Mouse (Mus musculus): ENCODE results near the gene Metap1d. TPM values are rescaled to one million over a fixed set of nuclear protein-coding genes. Genes with fewer than 3 reads are reported as not detected.

Metap1d gene
- polyA plus RNA-seq (2015; fragmentation: Nextera tagmentation; extraction: Ambion mirVana), result 21.1 and 21.7 TPM in 2 replicates

- DNase-seq, result peak; percentile 95
- peak within 1 kb of the TSS; percentile 52 for H3K27ac ChIP-seq (ENCODE audit: low read depth)
- WGBS (ENCODE audit: insufficient replicate concordance), result under 1% methylated on average over 61 of the region's 61 CpGs
Measured at GRCm38 (mm10) chr2:71453161-71453916, at the start of gene Metap1d. TSS of gene Metap1d (plus strand) at chr2:71453276.

GRCm38 (mm10) chr2:71405613-71406012 lies 47.5 kb upstream of the Metap1d start:
- no peak for DNase-seq
- Histone ChIP-seq H3K4me1 (ENCODE audit: insufficient read depth) (no peaks in the 10 kb centered on the region), H3K27ac (ENCODE audit: low read depth) (no peak overlapping the region), H3K27me3 (ENCODE audit: insufficient read depth, low read length) (no peaks in the 10 kb centered on the region), H3K4me3 (ENCODE audit: low read depth, low read length) (no peak overlapping the region), H3K9ac (replicated peaks) (no peak overlapping the region), H3K4me2 (ENCODE audit: low read depth, low read length) (no peak overlapping the region), H3K36me3 (replicated peaks; ENCODE audit: insufficient read depth, low read length) (peaks cover 11% of the 10 kb centered on the region; the same call in 1 of the 2 replicates), H3K9me3 (ENCODE audit: low read length) (no peaks in the 10 kb centered on the region)
- WGBS (ENCODE audit: insufficient replicate concordance), result 95% methylated on average over 1 of the region's 1 CpGs
- ATAC-seq, result no peak
- TF ChIP-seq EP300 (IDR thresholded peaks at IDR 0.05; ENCODE audit: low read depth), result no peak

More at GRCm38 (mm10) chr2:71453161-71453916, at the start of gene Metap1d:
- peaks cover 3% of the 10 kb centered on the region; the same call in 1 of the 2 replicates for H3K4me1 ChIP-seq (ENCODE audit: insufficient read depth)
- H3K36me3 ChIP-seq (replicated peaks; ENCODE audit: insufficient read depth, low read length), result no peaks in the 10 kb centered on the region
- no peaks in the 10 kb centered on the region for H3K27me3 ChIP-seq (ENCODE audit: insufficient read depth, low read length)
- peak; percentile 37 for TF ChIP-seq CTCF (IDR thresholded peaks at IDR 0.05; ENCODE audit: low read depth)
- TF ChIP-seq EP300 (IDR thresholded peaks at IDR 0.05; ENCODE audit: low read depth), result no peak
- peak within 1 kb of the TSS; percentile 70 for H3K4me3 ChIP-seq (ENCODE audit: low read depth, low read length)
- H3K9me3 ChIP-seq (ENCODE audit: low read length), result no peaks in the 10 kb centered on the region
- H3K4me2 ChIP-seq (ENCODE audit: low read depth, low read length), result peak within 1 kb of the TSS; percentile 82
- peak within 1 kb of the TSS; percentile 61 for H3K9ac ChIP-seq (replicated peaks)
- ATAC-seq, result peak; percentile 98

- 87% methylated on average over 3 of the region's 3 CpGs for WGBS (ENCODE audit: insufficient replicate concordance)
- Histone ChIP-seq H3K4me3 (ENCODE audit: low read depth, low read length) (no peak overlapping the region), H3K4me2 (ENCODE audit: low read depth, low read length) (no peak overlapping the region), H3K27me3 (ENCODE audit: insufficient read depth, low read length) (no peaks in the 10 kb centered on the region), H3K9ac (replicated peaks) (no peak overlapping the region), H3K36me3 (replicated peaks; ENCODE audit: insufficient read depth, low read length) (peaks cover 29% of the 10 kb centered on the region), H3K4me1 (ENCODE audit: insufficient read depth) (no peaks in the 10 kb centered on the region), H3K27ac (ENCODE audit: low read depth) (no peak overlapping the region), H3K9me3 (ENCODE audit: low read length) (no peaks in the 10 kb centered on the region)
- DNase-seq, result no peak
- no peak for ATAC-seq
- TF ChIP-seq EP300 (IDR thresholded peaks at IDR 0.05; ENCODE audit: low read depth) (no peak), CTCF (IDR thresholded peaks at IDR 0.05; ENCODE audit: low read depth) (no peak)
Measured at GRCm38 (mm10) chr2:71418760-71419280, 34.3 kb upstream of the Metap1d start.

GRCm38 (mm10) chr2:71419408-71419807 lies 33.7 kb upstream of the Metap1d start:
- no peak overlapping the region for H3K4me2 ChIP-seq (ENCODE audit: low read depth, low read length)
- H3K27ac ChIP-seq (ENCODE audit: low read depth), result no peak overlapping the region
- ATAC-seq, result no peak
- no peaks in the 10 kb centered on the region for H3K4me1 ChIP-seq (ENCODE audit: insufficient read depth)
- H3K9ac ChIP-seq (replicated peaks), result no peak overlapping the region
- TF ChIP-seq EP300 (IDR thresholded peaks at IDR 0.05; ENCODE audit: low read depth), result no peak
- no peak for TF ChIP-seq CTCF (IDR thresholded peaks at IDR 0.05; ENCODE audit: low read depth)
- no peaks in the 10 kb centered on the region for H3K27me3 ChIP-seq (ENCODE audit: insufficient read depth, low read length)
- H3K4me3 ChIP-seq (ENCODE audit: low read depth, low read length), result no peak overlapping the region
- H3K36me3 ChIP-seq (replicated peaks; ENCODE audit: insufficient read depth, low read length), result peaks cover 31% of the 10 kb centered on the region
- DNase-seq, result no peak
- H3K9me3 ChIP-seq (ENCODE audit: low read length), result no peaks in the 10 kb centered on the region
- 70% methylated on average over 3 of the region's 3 CpGs for WGBS (ENCODE audit: insufficient replicate concordance)

GRCm38 (mm10) chr2:71420895-71421425 lies 32.1 kb upstream of the Metap1d start:
- 92% methylated on average over 9 of the region's 9 CpGs for WGBS (ENCODE audit: insufficient replicate concordance)
- H3K9me3 ChIP-seq (ENCODE audit: low read length), result no peaks in the 10 kb centered on the region
- H3K9ac ChIP-seq (replicated peaks), result no peak overlapping the region
- H3K27ac ChIP-seq (ENCODE audit: low read depth), result no peak overlapping the region
- no peak overlapping the region for H3K4me3 ChIP-seq (ENCODE audit: low read depth, low read length)
- no peak for TF ChIP-seq EP300 (IDR thresholded peaks at IDR 0.05; ENCODE audit: low read depth)
- TF ChIP-seq CTCF (IDR thresholded peaks at IDR 0.05; ENCODE audit: low read depth), result no peak
- peaks cover 33% of the 10 kb centered on the region for H3K36me3 ChIP-seq (replicated peaks; ENCODE audit: insufficient read depth, low read length)
- no peak for ATAC-seq
- no peaks in the 10 kb centered on the region for H3K4me1 ChIP-seq (ENCODE audit: insufficient read depth)
- no peaks in the 10 kb centered on the region for H3K27me3 ChIP-seq (ENCODE audit: insufficient read depth, low read length)
- no peak overlapping the region for H3K4me2 ChIP-seq (ENCODE audit: low read depth, low read length)
- DNase-seq, result no peak

- 59% methylated on average over 4 of the region's 4 CpGs for WGBS (ENCODE audit: insufficient replicate concordance)
- no peak overlapping the region for H3K4me2 ChIP-seq (ENCODE audit: low read depth, low read length)
- DNase-seq, result no peak
- no peak for ATAC-seq
- no peaks in the 10 kb centered on the region for H3K4me1 ChIP-seq (ENCODE audit: insufficient read depth)
- TF ChIP-seq CTCF (IDR thresholded peaks at IDR 0.05; ENCODE audit: low read depth) (no peak), EP300 (IDR thresholded peaks at IDR 0.05; ENCODE audit: low read depth) (no peak)
- H3K4me3 ChIP-seq (ENCODE audit: low read depth, low read length), result no peak overlapping the region
- H3K9ac ChIP-seq (replicated peaks), result no peak overlapping the region
- no peaks in the 10 kb centered on the region for H3K27me3 ChIP-seq (ENCODE audit: insufficient read depth, low read length)
- peaks cover 38% of the 10 kb centered on the region for H3K36me3 ChIP-seq (replicated peaks; ENCODE audit: insufficient read depth, low read length)
- H3K27ac ChIP-seq (ENCODE audit: low read depth), result no peak overlapping the region
- H3K9me3 ChIP-seq (ENCODE audit: low read length), result no peaks in the 10 kb centered on the region
Measured at GRCm38 (mm10) chr2:71424545-71424944, 28.5 kb upstream of the Metap1d start.
